Mouse (Mus musculus) megakaryocyte, embryonic 14.5 days (primary cell): Measurements from ENCODE around the gene Adamtsl4.

ENCODE experiments used
- FLI1 ChIP-seq: IDR thresholded peaks from 2 replicates; pipeline ENCODE4 v1.6.1; 2012; ENCODE audit warnings: low read length, inconsistent platforms, mixed read lengths
- GATA1 ChIP-seq: IDR thresholded peaks from 3 replicates; pipeline ENCODE4 v1.6.1; 2012; ENCODE audit warnings: mixed read lengths, low read length, inconsistent platforms, borderline replicate concordance

DNA sequence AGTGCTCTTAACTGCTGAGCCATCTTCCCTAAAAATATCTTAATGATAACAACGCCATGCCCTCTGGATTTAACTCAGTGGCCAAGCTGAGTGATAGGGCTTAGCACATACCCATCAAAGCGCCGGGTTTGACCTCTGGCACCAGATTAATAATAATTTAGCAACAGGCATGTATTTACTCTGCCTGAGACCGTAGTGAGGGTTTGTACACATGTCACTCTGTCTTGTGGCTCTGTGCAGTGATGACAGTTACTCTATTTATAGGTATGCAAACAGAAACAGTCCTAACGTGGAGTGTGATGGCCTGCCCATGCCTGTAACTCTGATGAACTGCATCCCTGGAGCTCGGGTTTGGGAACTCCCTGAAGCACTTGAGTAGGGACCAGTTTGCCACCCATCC lies 5.0 kb upstream of the Adamtsl4 start:
- TF ChIP-seq GATA1 (no peak), FLI1 (no peak)
